Mouse (Mus musculus): Measurements from ENCODE around the gene Mthfsd. TPM values are rescaled to one million over a fixed set of nuclear protein-coding genes. Genes with fewer than 3 reads are reported as not detected.

Mthfsd gene
- total RNA-seq, 1 experiment, result 35.8 TPM

DNA sequence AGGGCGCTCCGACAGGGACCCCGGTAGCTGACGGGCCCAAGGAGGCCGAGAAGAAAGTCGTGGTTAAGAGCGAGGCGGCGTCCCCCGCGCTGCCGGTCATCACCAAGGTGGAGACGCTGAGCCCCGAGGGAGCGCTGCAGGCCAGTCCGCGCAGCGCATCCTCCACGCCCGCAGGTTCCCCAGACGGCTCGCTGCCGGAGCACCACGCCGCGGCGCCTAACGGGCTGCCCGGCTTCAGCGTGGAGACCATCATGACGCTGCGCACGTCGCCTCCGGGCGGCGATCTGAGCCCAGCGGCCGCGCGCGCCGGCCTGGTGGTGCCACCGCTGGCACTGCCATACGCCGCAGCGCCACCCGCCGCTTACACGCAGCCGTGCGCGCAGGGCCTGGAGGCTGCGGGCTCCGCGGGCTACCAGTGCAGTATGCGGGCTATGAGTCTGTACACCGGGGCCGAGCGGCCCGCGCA lies 9.0 kb upstream of the Mthfsd start:
- TF ChIP-seq HCFC1 (IDR thresholded peaks at IDR 0.05; ENCODE audit: borderline replicate concordance, insufficient read depth, low read length), result no peak
- peak overlapping the region; percentile 54 to 70; a peak in 2 of 4 replicates for H3K4me3 ChIP-seq (ENCODE audit: insufficient read depth in 1 of 2, low read depth in 1 of 2, low read length in 2 of 2, poor library complexity in 1 of 2, severe bottlenecking in 1 of 2)
- no peak for DNase-seq (ENCODE audit: low read depth, low spot score)
- in situ Hi-C loops (cut with MboI; ENCODE audit: low sequenced_read_pairs in 2 of 2, unreplicated experiment in 2 of 2), result loop anchor here (5.0 to 10.0 kb wide), 3 partner anchors 35 to 398 kb away; partner anchors contain the start of gene Foxf1 (in 2 of the 2)
- no peak overlapping the region for H3K27ac ChIP-seq (ENCODE audit: insufficient read depth, low read depth, low read length, poor library complexity, severe bottlenecking)
- no peaks in the 10 kb centered on the region for H3K36me3 ChIP-seq (ENCODE audit: control insufficient read depth, insufficient read depth, low read length, poor library complexity, severe bottlenecking)
- H3K4me1 ChIP-seq (ENCODE audit: control insufficient read depth in 2 of 2, insufficient read depth in 2 of 2, low read length in 2 of 2, poor library complexity in 1 of 2), result peaks cover 0 to 2% of the 10 kb centered on the region in 2 experiments; a peak in 1 of 4 replicates
- no peaks in the 10 kb centered on the region for H3K9me3 ChIP-seq (ENCODE audit: control insufficient read depth, insufficient read depth, low read depth, low read length)
- no peak overlapping the region for H3K9ac ChIP-seq (ENCODE audit: insufficient read depth, low read depth, low read length, poor library complexity, severe bottlenecking)

DNA sequence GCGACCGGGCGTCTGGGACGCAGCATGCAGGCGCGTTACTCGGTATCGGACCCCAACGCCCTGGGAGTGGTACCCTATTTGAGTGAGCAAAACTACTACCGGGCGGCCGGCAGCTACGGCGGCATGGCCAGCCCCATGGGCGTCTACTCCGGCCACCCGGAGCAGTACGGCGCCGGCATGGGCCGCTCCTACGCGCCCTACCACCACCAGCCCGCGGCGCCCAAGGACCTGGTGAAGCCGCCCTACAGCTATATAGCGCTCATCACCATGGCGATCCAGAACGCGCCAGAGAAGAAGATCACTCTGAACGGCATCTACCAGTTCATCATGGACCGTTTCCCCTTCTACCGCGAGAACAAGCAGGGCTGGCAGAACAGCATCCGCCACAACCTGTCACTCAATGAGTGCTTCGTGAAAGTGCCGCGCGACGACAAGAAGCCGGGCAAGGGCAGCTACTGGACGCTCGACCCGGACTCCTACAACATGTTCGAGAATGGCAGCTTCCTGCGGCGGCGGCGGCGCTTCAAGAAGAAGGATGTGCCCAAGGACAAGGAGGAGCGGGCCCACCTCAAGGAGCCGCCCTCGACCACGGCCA lies 8.5 kb upstream of the Mthfsd start:
- no peaks in the 10 kb centered on the region for H3K36me3 ChIP-seq (ENCODE audit: control insufficient read depth, insufficient read depth, low read length, poor library complexity, severe bottlenecking)
- no peak overlapping the region for H3K27ac ChIP-seq (ENCODE audit: insufficient read depth, low read depth, low read length, poor library complexity, severe bottlenecking)
- DNase-seq (ENCODE audit: low read depth, low spot score), result no peak
- TF ChIP-seq MAFK (IDR thresholded peaks at IDR 0.05; ENCODE audit: insufficient read depth, low read depth, low read length) (no peak), HCFC1 (IDR thresholded peaks at IDR 0.05; ENCODE audit: borderline replicate concordance, insufficient read depth, low read length) (no peak), CHD2 (IDR thresholded peaks at IDR 0.05; ENCODE audit: low read depth, low read length) (no peak), ZC3H11A (IDR thresholded peaks at IDR 0.05; ENCODE audit: borderline replicate concordance, low read depth, low read length) (no peak), ZNF384 (IDR thresholded peaks at IDR 0.05; ENCODE audit: low read depth, low read length) (no peak)
- peak overlapping the region; percentile 35; the same call in 1 of the 2 replicates for H3K9ac ChIP-seq (ENCODE audit: insufficient read depth, low read depth, low read length, poor library complexity, severe bottlenecking)
- no peaks in the 10 kb centered on the region for H3K9me3 ChIP-seq (ENCODE audit: control insufficient read depth, insufficient read depth, low read depth, low read length)
- in situ Hi-C loops (cut with MboI; ENCODE audit: low sequenced_read_pairs in 2 of 2, unreplicated experiment in 2 of 2), result loop anchor here (5.0 to 10.0 kb wide), 3 partner anchors 34 to 398 kb away; partner anchors contain the start of gene Foxf1 (in 2 of the 2)
- H3K4me1 ChIP-seq (ENCODE audit: control insufficient read depth in 2 of 2, insufficient read depth in 2 of 2, low read length in 2 of 2, poor library complexity in 1 of 2), result peaks cover 0 to 2% of the 10 kb centered on the region in 2 experiments; a peak in 1 of 4 replicates
- peak overlapping the region; percentile 54 to 70 for H3K4me3 ChIP-seq (ENCODE audit: insufficient read depth in 1 of 2, low read depth in 1 of 2, low read length in 2 of 2, poor library complexity in 1 of 2, severe bottlenecking in 1 of 2)

GRCm38 (mm10) chr8:121115948-121116347 lies 7.8 kb upstream of the Mthfsd start, which contains the start of gene Foxc2:
TSS of gene Foxc2 (plus strand) at chr8:121116171.
- Histone ChIP-seq H3K36me3 (ENCODE audit: control insufficient read depth, insufficient read depth, low read length, poor library complexity, severe bottlenecking) (no peaks in the 10 kb centered on the region), H3K9me3 (ENCODE audit: control insufficient read depth, insufficient read depth, low read depth, low read length) (no peaks in the 10 kb centered on the region), H3K4me1 (ENCODE audit: control insufficient read depth in 2 of 2, insufficient read depth in 2 of 2, low read length in 2 of 2, poor library complexity in 1 of 2) (peaks cover 0 to 2% of the 10 kb centered on the region in 2 experiments; a peak in 1 of 4 replicates), H3K4me3 (ENCODE audit: insufficient read depth in 1 of 2, low read depth in 1 of 2, low read length in 2 of 2, poor library complexity in 1 of 2, severe bottlenecking in 1 of 2) (peak within 1 kb of the TSS; percentile 54 to 70), H3K27ac (ENCODE audit: insufficient read depth, low read depth, low read length, poor library complexity, severe bottlenecking) (no peak within 1 kb of the TSS), H3K9ac (ENCODE audit: insufficient read depth, low read depth, low read length, poor library complexity, severe bottlenecking) (peak within 1 kb of the TSS; percentile 35)
- TF ChIP-seq HCFC1 (IDR thresholded peaks at IDR 0.05; ENCODE audit: borderline replicate concordance, insufficient read depth, low read length) (no peak), CHD2 (IDR thresholded peaks at IDR 0.05; ENCODE audit: low read depth, low read length) (no peak), MAFK (IDR thresholded peaks at IDR 0.05; ENCODE audit: insufficient read depth, low read depth, low read length) (no peak), ZNF384 (IDR thresholded peaks at IDR 0.05; ENCODE audit: low read depth, low read length) (no peak)
- peak; percentile 83 for DNase-seq (ENCODE audit: low read depth, low spot score)
- in situ Hi-C loops (cut with MboI; ENCODE audit: low sequenced_read_pairs in 2 of 2, unreplicated experiment in 2 of 2), result loop anchor here (5.0 to 10.0 kb wide), 3 partner anchors 34 to 399 kb away; partner anchors contain the start of gene Foxf1 (in 2 of the 2)

- H3K27ac ChIP-seq (ENCODE audit: insufficient read depth, low read depth, low read length, poor library complexity, severe bottlenecking), result no peak overlapping the region
- H3K36me3 ChIP-seq (ENCODE audit: control insufficient read depth, insufficient read depth, low read length, poor library complexity, severe bottlenecking), result no peaks in the 10 kb centered on the region
- H3K4me1 ChIP-seq (ENCODE audit: control insufficient read depth in 2 of 2, insufficient read depth in 2 of 2, low read length in 2 of 2, poor library complexity in 1 of 2), result peaks cover 0 to 2% of the 10 kb centered on the region in 2 experiments; a peak in 1 of 4 replicates
- no peak for DNase-seq (ENCODE audit: low read depth, low spot score)
- no peak overlapping the region for H3K9ac ChIP-seq (ENCODE audit: insufficient read depth, low read depth, low read length, poor library complexity, severe bottlenecking)
- peak overlapping the region in 1 of 2 experiments; percentile 1; a peak in 1 of 4 replicates for H3K4me3 ChIP-seq (ENCODE audit: insufficient read depth in 1 of 2, low read depth in 1 of 2, low read length in 2 of 2, poor library complexity in 1 of 2, severe bottlenecking in 1 of 2)
- TF ChIP-seq MAFK (IDR thresholded peaks at IDR 0.05; ENCODE audit: insufficient read depth, low read depth, low read length) (no peak), HCFC1 (IDR thresholded peaks at IDR 0.05; ENCODE audit: borderline replicate concordance, insufficient read depth, low read length) (no peak), ZNF384 (IDR thresholded peaks at IDR 0.05; ENCODE audit: low read depth, low read length) (no peak), ZC3H11A (IDR thresholded peaks at IDR 0.05; ENCODE audit: borderline replicate concordance, low read depth, low read length) (no peak), CHD2 (IDR thresholded peaks at IDR 0.05; ENCODE audit: low read depth, low read length) (no peak)
- in situ Hi-C loops (cut with MboI; ENCODE audit: low sequenced_read_pairs in 2 of 2, unreplicated experiment in 2 of 2), result loop anchor here (5.0 to 10.0 kb wide), 3 partner anchors 33 to 400 kb away; partner anchors contain the start of gene Foxf1 (in 2 of the 2)
- no peaks in the 10 kb centered on the region for H3K9me3 ChIP-seq (ENCODE audit: control insufficient read depth, insufficient read depth, low read depth, low read length)
These were observed 6.9 kb upstream of the Mthfsd start for GRCm38 (mm10) chr8:121115136-121115535.
